Mouse (Mus musculus): ENCODE results near the gene Dhrs13. TPM values are rescaled to one million over a fixed set of nuclear protein-coding genes. Genes with fewer than 3 reads are reported as not detected.
A peak's percentile ranks its signal among the peaks of the same experiment; 100 is the strongest.
"Not testable (repeated sequence)": the region's sequence is repeated elsewhere in the genome, so short reads cannot be mapped to it uniquely, and the experiment has no call there.

The Dhrs13 gene
- polyA plus RNA-seq, 1 experiment, result not detected

DNA sequence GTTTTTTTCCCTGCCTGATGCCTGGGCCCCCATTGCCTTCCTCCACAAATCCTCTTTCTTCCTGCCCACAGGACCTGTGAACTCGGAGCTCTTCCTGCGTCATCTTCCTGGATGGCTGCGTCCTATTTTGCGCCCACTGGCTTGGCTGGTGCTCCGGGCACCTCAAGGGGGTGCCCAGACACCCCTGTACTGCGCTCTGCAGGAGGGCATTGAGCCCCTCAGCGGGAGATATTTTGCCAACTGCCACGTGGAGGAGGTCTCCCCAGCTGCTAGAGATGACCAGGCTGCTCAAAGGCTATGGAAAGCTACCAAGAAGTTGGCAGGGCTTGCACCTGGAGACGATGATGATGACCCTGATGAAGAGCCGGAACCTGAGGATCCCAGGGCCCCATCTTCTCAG is 4.7 kb downstream of the Dhrs13 start:
- no peak for TF ChIP-seq CTCF (IDR thresholded peaks at IDR 0.05; ENCODE audit: insufficient read depth, low read depth, low read length)
- no peak for TF ChIP-seq POLR2A (IDR thresholded peaks at IDR 0.05; ENCODE audit: insufficient read depth, low read depth, low read length)
- Histone ChIP-seq H3K4me1 (ENCODE audit: control insufficient read depth, insufficient read depth, low read length) (peaks cover 4% of the 10 kb centered on the region), H3K4me3 (ENCODE audit: insufficient read depth, low read depth, low read length) (no peak overlapping the region), H3K27ac (ENCODE audit: insufficient read depth, low read depth, low read length) (no peak overlapping the region)
- 81% methylated on average over 10 of the region's 10 CpGs for WGBS

DNA sequence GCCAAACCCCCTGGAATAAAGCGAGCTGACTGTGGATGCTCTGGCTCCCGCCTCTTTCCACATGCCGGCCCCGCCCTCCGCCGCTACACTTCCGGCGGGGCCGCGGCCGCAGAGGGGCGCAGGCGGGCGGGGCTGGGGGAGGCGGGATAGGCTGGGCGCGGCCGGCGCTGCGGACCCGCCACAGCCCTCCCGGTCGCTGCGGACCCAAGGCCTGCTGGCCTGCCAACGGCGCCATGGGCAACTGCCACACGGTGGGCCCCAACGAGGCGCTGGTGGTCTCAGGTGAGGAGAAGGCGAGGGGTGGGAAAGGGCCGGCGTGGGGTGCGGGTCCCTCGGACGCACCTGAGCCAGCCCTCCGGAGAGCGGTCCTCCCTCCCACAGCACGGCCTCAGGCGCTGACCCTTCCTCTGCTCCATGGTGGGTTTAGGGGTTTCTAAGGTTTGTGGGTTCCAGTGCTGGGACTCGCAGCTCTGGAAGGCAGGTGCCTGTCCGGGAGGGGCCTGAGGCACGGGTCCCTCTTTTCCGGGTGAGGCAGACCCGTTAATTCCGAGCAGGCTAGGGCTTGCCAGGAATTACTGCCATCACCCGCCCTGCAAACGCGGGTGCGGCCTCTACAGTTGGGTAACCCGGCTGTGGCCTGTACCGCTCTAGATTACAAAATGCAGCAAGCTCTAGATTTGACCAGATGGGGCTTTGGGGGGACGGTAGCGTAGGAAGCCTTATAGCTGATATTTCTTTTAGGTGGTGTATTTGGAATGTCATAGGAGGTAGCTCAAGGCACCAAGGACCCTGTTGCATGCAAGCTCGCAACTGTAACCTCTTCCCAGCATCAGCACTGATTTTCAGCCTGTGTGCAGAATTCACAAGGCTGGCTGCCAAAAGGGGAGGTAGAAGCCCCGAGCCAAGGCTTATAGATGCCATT is 6.0 kb downstream of the Dhrs13 start, which contains the start of gene Flot2:
TSS of gene Flot2 (plus strand) at position 101 of the 922 bp plus-strand sequence.
- TF ChIP-seq POLR2A (IDR thresholded peaks at IDR 0.05; ENCODE audit: insufficient read depth, low read depth, low read length) (peak; percentile 34; the same call in 1 of the 2 replicates), CTCF (IDR thresholded peaks at IDR 0.05; ENCODE audit: insufficient read depth, low read depth, low read length) (no peak)
- peaks cover 4% of the 10 kb centered on the region for H3K4me1 ChIP-seq (ENCODE audit: control insufficient read depth, insufficient read depth, low read length)
- H3K4me3 ChIP-seq (ENCODE audit: insufficient read depth, low read depth, low read length), result peak within 1 kb of the TSS; percentile 61
- H3K27ac ChIP-seq (ENCODE audit: insufficient read depth, low read depth, low read length), result no peak within 1 kb of the TSS
- WGBS, result 4% methylated on average over 51 of the region's 55 CpGs

DNA sequence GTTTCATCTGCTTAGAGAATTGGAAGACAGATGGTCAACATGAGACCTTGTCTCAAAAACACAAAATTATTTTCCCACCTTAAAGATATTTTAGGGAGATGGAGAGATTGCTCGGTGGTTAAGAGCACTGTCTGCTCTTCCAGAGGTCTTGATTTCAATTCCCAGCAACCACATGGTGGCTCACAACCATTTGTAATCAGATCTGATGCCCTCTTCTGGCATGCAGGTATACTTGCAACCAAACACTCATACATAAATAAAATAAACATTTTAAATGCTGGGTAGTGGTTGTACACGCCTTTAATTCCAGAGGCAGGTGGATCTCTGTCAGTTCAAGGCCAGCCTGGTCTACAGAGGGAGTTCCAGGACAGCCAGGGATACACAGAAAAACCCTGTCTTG is 8.8 kb downstream of the Dhrs13 start:
- Histone ChIP-seq H3K27ac (ENCODE audit: insufficient read depth, low read depth, low read length) (no peak overlapping the region), H3K4me1 (ENCODE audit: control insufficient read depth, insufficient read depth, low read length) (peaks cover 2% of the 10 kb centered on the region), H3K4me3 (ENCODE audit: insufficient read depth, low read depth, low read length) (no peak overlapping the region)
- TF ChIP-seq CTCF (IDR thresholded peaks at IDR 0.05; ENCODE audit: insufficient read depth, low read depth, low read length) (no peak), POLR2A (IDR thresholded peaks at IDR 0.05; ENCODE audit: insufficient read depth, low read depth, low read length) (no peak)
- WGBS, result 45% methylated on average over 2 of the region's 2 CpGs

DNA sequence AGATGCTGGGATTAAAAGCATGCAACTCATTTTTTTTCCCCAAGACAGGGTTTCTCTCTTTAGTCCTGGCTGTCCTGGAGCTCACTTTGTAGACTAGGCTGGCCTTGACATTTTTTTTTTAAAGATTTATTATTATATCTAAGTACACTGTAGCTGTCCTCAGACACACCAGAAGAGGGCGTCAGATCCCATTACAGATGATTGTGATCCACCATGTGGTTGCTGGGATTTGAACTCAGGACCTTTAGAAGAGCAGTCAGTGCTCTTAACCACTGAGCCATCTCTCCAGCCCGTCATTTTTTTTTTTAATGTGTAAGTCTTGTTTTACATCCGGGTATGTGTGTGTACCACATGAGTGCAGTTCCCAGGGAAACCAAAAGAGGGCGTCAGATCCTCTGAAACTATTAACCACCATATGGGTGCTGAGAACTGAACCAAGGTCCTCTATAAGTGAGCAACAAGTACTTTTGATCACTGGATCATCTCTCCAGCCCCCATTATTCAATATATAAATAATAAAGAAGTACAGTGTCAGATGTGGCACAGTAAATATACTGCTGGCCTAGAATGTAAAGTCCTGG is 10.3 kb downstream of the Dhrs13 start:
- not testable (repeated sequence) for H3K4me1 ChIP-seq (ENCODE audit: control insufficient read depth, insufficient read depth, low read length); H3K27ac ChIP-seq (ENCODE audit: insufficient read depth, low read depth, low read length); H3K4me3 ChIP-seq (ENCODE audit: insufficient read depth, low read depth, low read length)
- 95% methylated on average over 4 of the region's 4 CpGs for WGBS

DNA sequence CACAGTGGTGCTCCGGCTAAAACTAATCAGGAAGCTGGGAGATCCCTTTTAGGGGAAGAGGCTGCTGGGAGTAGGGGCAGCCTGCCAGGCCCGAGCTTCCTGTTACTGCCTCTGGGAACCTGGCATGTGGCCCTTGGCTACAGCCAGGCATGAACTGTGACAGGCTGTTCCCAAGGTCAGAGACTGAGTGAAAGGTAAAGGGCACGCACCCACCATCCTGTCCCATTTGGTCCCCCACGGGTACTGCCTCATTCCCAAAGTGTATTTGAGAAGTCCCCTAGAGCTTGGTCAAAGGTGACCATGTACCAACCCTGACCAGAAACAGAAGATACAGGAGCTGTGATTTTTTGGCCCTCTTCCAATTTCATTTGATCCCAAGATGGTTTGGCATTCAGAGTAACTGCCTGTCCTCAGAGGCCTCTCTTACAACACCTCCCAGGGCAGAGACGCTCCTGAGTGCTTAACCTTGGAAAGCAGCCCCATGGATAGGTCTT is 12.7 kb downstream of the Dhrs13 start:
- Histone ChIP-seq H3K27ac (ENCODE audit: insufficient read depth, low read depth, low read length) (no peak overlapping the region), H3K4me1 (ENCODE audit: control insufficient read depth, insufficient read depth, low read length) (no peaks in the 10 kb centered on the region; the same call in 1 of the 2 replicates), H3K4me3 (ENCODE audit: insufficient read depth, low read depth, low read length) (no peak overlapping the region)
- 46% methylated on average over 5 of the region's 5 CpGs for WGBS
- no peak for TF ChIP-seq CTCF (IDR thresholded peaks at IDR 0.05; ENCODE audit: insufficient read depth, low read depth, low read length)
- TF ChIP-seq POLR2A (IDR thresholded peaks at IDR 0.05; ENCODE audit: insufficient read depth, low read depth, low read length), result no peak

DNA sequence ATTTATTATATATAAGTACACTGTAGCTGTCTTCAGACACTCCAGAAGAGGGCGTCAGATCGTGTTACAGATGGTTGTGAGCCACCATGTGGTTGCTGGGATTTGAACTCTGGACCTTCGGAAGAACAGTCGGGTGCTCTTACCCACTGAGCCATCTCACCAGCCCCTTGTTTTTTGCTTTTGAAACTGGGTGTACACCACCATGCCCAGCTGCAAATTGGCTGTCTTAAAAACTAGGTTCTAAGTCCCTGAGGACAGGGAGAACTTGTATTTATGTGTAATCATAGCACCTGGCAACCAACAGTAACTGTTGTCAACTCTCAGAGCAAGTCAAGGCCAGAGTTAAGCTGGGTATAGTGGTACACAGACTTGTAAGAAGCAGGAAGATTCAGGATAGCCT is 16.6 kb downstream of the Dhrs13 start:
- H3K4me1 ChIP-seq (ENCODE audit: control insufficient read depth, insufficient read depth, low read length); H3K27ac ChIP-seq (ENCODE audit: insufficient read depth, low read depth, low read length); H3K4me3 ChIP-seq (ENCODE audit: insufficient read depth, low read depth, low read length): not testable (repeated sequence)
- 82% methylated on average over 4 of the region's 4 CpGs for WGBS

DNA sequence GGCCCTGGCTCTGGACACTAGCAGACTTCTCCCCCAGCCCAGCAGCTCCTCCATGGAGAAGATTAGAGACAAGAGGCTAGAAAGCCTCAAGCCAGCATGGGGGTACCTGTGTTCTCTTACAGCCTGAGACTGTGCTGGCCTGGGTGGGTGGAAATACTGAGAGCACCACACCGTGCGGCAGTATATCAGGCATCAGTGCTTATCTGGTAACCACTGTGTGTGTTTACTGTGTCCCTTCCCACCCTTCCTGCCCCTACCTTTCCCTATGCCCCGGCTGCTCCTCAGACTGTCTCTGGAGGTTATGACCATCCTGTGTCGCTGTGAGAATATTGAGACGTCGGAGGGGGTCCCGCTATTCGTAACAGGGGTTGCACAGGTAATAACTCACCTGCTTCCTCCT is 21.0 kb downstream of the Dhrs13 start:
- Histone ChIP-seq H3K27ac (ENCODE audit: insufficient read depth, low read depth, low read length) (no peak overlapping the region), H3K4me3 (ENCODE audit: insufficient read depth, low read depth, low read length) (no peak overlapping the region), H3K4me1 (ENCODE audit: control insufficient read depth, insufficient read depth, low read length) (no peaks in the 10 kb centered on the region)
- 91% methylated on average over 8 of the region's 8 CpGs for WGBS
- no peak for TF ChIP-seq CTCF (IDR thresholded peaks at IDR 0.05; ENCODE audit: insufficient read depth, low read depth, low read length)
- no peak for TF ChIP-seq POLR2A (IDR thresholded peaks at IDR 0.05; ENCODE audit: insufficient read depth, low read depth, low read length)

DNA sequence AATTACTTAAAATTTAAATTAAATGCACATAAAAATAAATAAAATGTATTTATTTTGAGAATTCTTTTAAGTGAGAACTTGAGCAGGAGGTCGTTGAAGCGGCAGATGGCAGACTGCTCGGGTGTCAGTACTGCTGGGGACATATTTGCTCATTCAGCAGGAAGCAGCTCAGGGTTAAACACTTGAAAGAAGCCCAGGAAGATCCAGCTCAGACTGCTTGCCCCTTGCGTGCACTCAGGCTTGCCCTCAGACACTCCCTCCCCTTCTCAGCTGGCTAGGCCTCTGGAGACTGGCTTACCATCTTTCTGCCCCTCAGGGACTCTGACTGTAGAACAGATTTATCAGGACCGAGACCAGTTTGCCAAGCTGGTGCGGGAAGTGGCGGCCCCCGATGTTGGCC is 24.9 kb downstream of the Dhrs13 start:
- WGBS, result 86% methylated on average over 8 of the region's 8 CpGs
- TF ChIP-seq CTCF (IDR thresholded peaks at IDR 0.05; ENCODE audit: insufficient read depth, low read depth, low read length), result no peak
- no peak for TF ChIP-seq POLR2A (IDR thresholded peaks at IDR 0.05; ENCODE audit: insufficient read depth, low read depth, low read length)
- H3K4me3 ChIP-seq (ENCODE audit: insufficient read depth, low read depth, low read length), result no peak overlapping the region
- no peak overlapping the region for H3K27ac ChIP-seq (ENCODE audit: insufficient read depth, low read depth, low read length)
- no peaks in the 10 kb centered on the region for H3K4me1 ChIP-seq (ENCODE audit: control insufficient read depth, insufficient read depth, low read length)
